Mouse (Mus musculus) B cell, adult 2 months (primary cell): ENCODE results near the gene Wars.
A peak's percentile ranks its signal among the peaks of the same experiment; 100 is the strongest.
"Not testable (repeated sequence)": the region's sequence is repeated elsewhere in the genome, so short reads cannot be mapped to it uniquely, and the experiment has no call there.

Experiments used
- DNase-seq, 2 experiments: peaks; one replicate each; pipeline ENCODE4 v3.0.0; 2022

Gene Wars

GRCm38 (mm10) chr12:108855081-108855480 is 38.9 kb downstream of the Wars start:
- no peak for DNase-seq

GRCm38 (mm10) chr12:108852822-108853221 is 41.2 kb downstream of the Wars start:
- no peak for DNase-seq

- no peak for DNase-seq
Measured at GRCm38 (mm10) chr12:108850886-108851285, 43.1 kb downstream of the Wars start.

GRCm38 (mm10) chr12:108850129-108850528 is 43.8 kb downstream of the Wars start:
- DNase-seq: no peak

- no peak for DNase-seq
Measured at GRCm38 (mm10) chr12:108849488-108850022, 44.4 kb downstream of the Wars start.

GRCm38 (mm10) chr12:108848033-108848432 is 45.9 kb downstream of the Wars start:
- not testable (repeated sequence) for DNase-seq

- no peak for DNase-seq
Measured at GRCm38 (mm10) chr12:108842663-108843062, 51.3 kb downstream of the Wars start.

GRCm38 (mm10) chr12:108841181-108841580 is 52.8 kb downstream of the Wars start:
- DNase-seq: no peak

GRCm38 (mm10) chr12:108836722-108837121 is 57.3 kb downstream of the Wars start:
- DNase-seq: no peak

- DNase-seq: peak; percentile 92 to 93
Measured at GRCm38 (mm10) chr12:108835840-108836409, 58.0 kb downstream of the Wars start, which contains the start of the genes Slc25a29 and Slc25a47. TSS of gene Slc25a29 (minus strand) at chr12:108835883. TSS of gene Slc25a47 (plus strand) at chr12:108836046.

GRCm38 (mm10) chr12:108835208-108835839 is 58.6 kb downstream of the Wars start:
- no peak for DNase-seq

- no peak for DNase-seq
Measured at GRCm38 (mm10) chr12:108834786-108835185, 59.2 kb downstream of the Wars start.

GRCm38 (mm10) chr12:108834337-108834736 is 59.6 kb downstream of the Wars start:
- DNase-seq: no peak

- no peak for DNase-seq
Measured at GRCm38 (mm10) chr12:108833408-108833807, 60.6 kb downstream of the Wars start.

GRCm38 (mm10) chr12:108832851-108833250 is 61.1 kb downstream of the Wars start:
- DNase-seq: no peak

- no peak for DNase-seq
Measured at GRCm38 (mm10) chr12:108831966-108832643, 61.9 kb downstream of the Wars start.

GRCm38 (mm10) chr12:108830358-108830757 is 63.6 kb downstream of the Wars start:
- no peak for DNase-seq

- no peak for DNase-seq
Measured at GRCm38 (mm10) chr12:108829636-108830035, 64.3 kb downstream of the Wars start.

GRCm38 (mm10) chr12:108827641-108828040 is 66.3 kb downstream of the Wars start:
- no peak for DNase-seq

GRCm38 (mm10) chr12:108826958-108827535 is 66.9 kb downstream of the Wars start:
- DNase-seq: no peak

GRCm38 (mm10) chr12:108826282-108826957 is 67.6 kb downstream of the Wars start:
- no peak for DNase-seq

- DNase-seq: no peak
Measured at GRCm38 (mm10) chr12:108825561-108826224, 68.3 kb downstream of the Wars start.
